Mouse (Mus musculus) stomach, embryonic 16.5 days (tissue): ENCODE measurements around the gene Ccdc84. TPM values are rescaled to one million over a fixed set of nuclear protein-coding genes. Genes with fewer than 3 reads are reported as not detected.
"Not testable (repeated sequence)": the region's sequence is repeated elsewhere in the genome, so short reads cannot be mapped to it uniquely, and the experiment has no call there.

Source experiments
- ATAC-seq: fragments of 200-750 bp; cut with Nextera tagmentation; 2 replicates; pipeline ENCODE4 v1.8.0; 2017; ENCODE audit warnings: moderate number of reproducible peaks, moderate TSS enrichment; ENCODE audit not compliant: insufficient read depth, low FRiP score
- H3K27ac ChIP-seq: fragments of 300-500 bp; sonication (generic); 2 replicates; pipeline ENCODE4 v1.5.1; 2014; ENCODE audit warnings: low read length
- H3K27me3 ChIP-seq: fragments of 300-500 bp; sonication (generic); 2 replicates; pipeline ENCODE4 v1.6.1; 2014; ENCODE audit warnings: low read length, control low read depth, mixed read lengths; ENCODE audit not compliant: control insufficient read depth, insufficient read depth
- H3K36me3 ChIP-seq: fragments of 300-500 bp; sonication (generic); 2 replicates; pipeline ENCODE4 v1.6.1; 2014; ENCODE audit warnings: low read length; ENCODE audit not compliant: control insufficient read depth, insufficient read depth
- H3K4me1 ChIP-seq: fragments of 300-500 bp; sonication (generic); 2 replicates; pipeline ENCODE4 v1.6.1; 2014; ENCODE audit warnings: low read length, control low read depth, mixed read lengths; ENCODE audit not compliant: control insufficient read depth, insufficient read depth
- H3K4me2 ChIP-seq: fragments of 300-500 bp; sonication (generic); 2 replicates; pipeline ENCODE4 v1.6.1; 2014; ENCODE audit warnings: low read depth, low read length, mixed read lengths
- H3K4me3 ChIP-seq: fragments of 300-500 bp; sonication (generic); replicated peaks from 2 replicates; pipeline ENCODE4 v1.5.1; 2014; ENCODE audit warnings: mild to moderate bottlenecking, low read length
- H3K9ac ChIP-seq: fragments of 300-500 bp; sonication (generic); 2 replicates; pipeline ENCODE4 v1.6.1; 2014; ENCODE audit warnings: low read length
- H3K9me3 ChIP-seq: fragments of 300-500 bp; sonication (generic); replicated peaks from 2 replicates; pipeline ENCODE4 v1.6.1; 2016; ENCODE audit warnings: low read length, control low read depth; ENCODE audit not compliant: control insufficient read depth
- WGBS: fragments of 180-500 bp; shearing (Covaris S2); extraction: QIAGEN DNeasy Blood & Tissue Kit; methylation state at CpG from one replicate; pipeline ENCODE4 v1.1.7; 2014; 5-methylcytosine and 5-hydroxymethylcytosine counted together
- polyA plus RNA-seq: library from polyadenylated mRNA; unstranded; fragments of >200 nt; fragmentation: Nextera tagmentation; extraction: Ambion mirVana; gene quantifications from 2 replicates; pipeline ENCODE4 v1.2.1, GENCODE M21; 2015

Gene Ccdc84
- polyA plus RNA-seq, 1 experiment from 2014 or later = 27.6 TPM

GRCm38 (mm10) chr9:44435747-44436146, 17.4 kb upstream of the Ccdc84 start:
- no peak for ATAC-seq
- 77% methylated on average over 6 of the region's 6 CpGs for WGBS
- Histone ChIP-seq H3K27ac (no peak overlapping the region), H3K9me3 (no peaks in the 10 kb centered on the region), H3K4me1 (no peaks in the 10 kb centered on the region), H3K4me3 (no peak overlapping the region), H3K36me3 (no peaks in the 10 kb centered on the region), H3K27me3 (no peaks in the 10 kb centered on the region), H3K4me2 (no peak overlapping the region), H3K9ac (no peak overlapping the region)

- H3K4me2 ChIP-seq = no peak overlapping the region
- H3K4me3 ChIP-seq = no peak overlapping the region
- H3K27me3 ChIP-seq = no peaks in the 10 kb centered on the region
- ATAC-seq = no peak
- H3K4me1 ChIP-seq = no peaks in the 10 kb centered on the region
- no peaks in the 10 kb centered on the region for H3K36me3 ChIP-seq
- H3K9ac ChIP-seq = no peak overlapping the region
- no peaks in the 10 kb centered on the region for H3K9me3 ChIP-seq
- H3K27ac ChIP-seq = no peak overlapping the region
- 42% methylated on average over 5 of the region's 5 CpGs for WGBS
Observed at GRCm38 (mm10) chr9:44432577-44433185, 14.3 kb upstream of the Ccdc84 start.

- no peaks in the 10 kb centered on the region for H3K4me1 ChIP-seq
- H3K9me3 ChIP-seq = 0 out of 2 replicates have a peak, but pooled peaks cover 3% of the 10 kb centered on the region
- H3K4me3 ChIP-seq = no peak overlapping the region
- no peaks in the 10 kb centered on the region for H3K27me3 ChIP-seq
- H3K27ac ChIP-seq = no peak overlapping the region
- H3K4me2 ChIP-seq = no peak overlapping the region
- ATAC-seq = no peak
- WGBS = 82% methylated on average over 4 of the region's 4 CpGs
- no peak overlapping the region for H3K9ac ChIP-seq
- no peaks in the 10 kb centered on the region for H3K36me3 ChIP-seq
Observed at GRCm38 (mm10) chr9:44423576-44423975, 5.2 kb upstream of the Ccdc84 start.

GRCm38 (mm10) chr9:44420280-44420898, 2.0 kb upstream of the Ccdc84 start:
- H3K4me3 ChIP-seq = no peak overlapping the region
- H3K9me3 ChIP-seq = 0 out of 2 replicates have a peak, but pooled peaks cover 3% of the 10 kb centered on the region
- H3K27me3 ChIP-seq = no peaks in the 10 kb centered on the region
- H3K9ac ChIP-seq = no peak overlapping the region
- H3K4me2 ChIP-seq = no peak overlapping the region
- no peaks in the 10 kb centered on the region for H3K36me3 ChIP-seq
- 69% methylated on average over 5 of the region's 5 CpGs for WGBS
- ATAC-seq = no peak
- no peak overlapping the region for H3K27ac ChIP-seq
- H3K4me1 ChIP-seq = 0 out of 2 replicates have a peak, but pooled peaks cover 7% of the 10 kb centered on the region

GRCm38 (mm10) chr9:44419730-44420129, 1.4 kb upstream of the Ccdc84 start:
- WGBS = 94% methylated on average over 9 of the region's 9 CpGs
- H3K9ac ChIP-seq, H3K4me3 ChIP-seq, H3K27ac ChIP-seq, ATAC-seq, H3K9me3 ChIP-seq, H3K27me3 ChIP-seq, H3K4me2 ChIP-seq, H3K36me3 ChIP-seq, H3K4me1 ChIP-seq: not testable (repeated sequence)

- under 1% methylated on average over 38 of the region's 38 CpGs for WGBS
- ATAC-seq = peak; percentile 96
Observed at GRCm38 (mm10) chr9:44417892-44418363, 441 bp downstream of the Ccdc84 start.

GRCm38 (mm10) chr9:44417156-44417891, 1.0 kb downstream of the Ccdc84 start:
- H3K9me3 ChIP-seq = 0 out of 2 replicates have a peak, but pooled peaks cover 3% of the 10 kb centered on the region
- H3K36me3 ChIP-seq = peaks cover 6% of the 10 kb centered on the region; the same call in 1 of the 2 replicates
- 0 out of 2 replicates have a peak, but pooled peaks cover 7% of the 10 kb centered on the region for H3K4me1 ChIP-seq
- peak overlapping the region; percentile 91 for H3K4me2 ChIP-seq
- peak; percentile 72 for ATAC-seq
- H3K27me3 ChIP-seq = no peaks in the 10 kb centered on the region
- peak overlapping the region; percentile 82 for H3K9ac ChIP-seq
- H3K4me3 ChIP-seq = peak overlapping the region; percentile 77
- WGBS = 8% methylated on average over 26 of the region's 26 CpGs
- H3K27ac ChIP-seq = peak overlapping the region; percentile 43

More at GRCm38 (mm10) chr9:44417892-44418363, 441 bp downstream of the Ccdc84 start:
- H3K27ac ChIP-seq = peak overlapping the region; percentile 66
- peak overlapping the region; percentile 77 for H3K4me3 ChIP-seq
- 0 out of 2 replicates have a peak, but pooled peaks cover 3% of the 10 kb centered on the region for H3K9me3 ChIP-seq
- H3K4me1 ChIP-seq = 0 out of 2 replicates have a peak, but pooled peaks cover 7% of the 10 kb centered on the region
- H3K27me3 ChIP-seq = no peaks in the 10 kb centered on the region
- peak overlapping the region; percentile 91 for H3K4me2 ChIP-seq
- H3K36me3 ChIP-seq = peaks cover 4% of the 10 kb centered on the region; the same call in 1 of the 2 replicates
- peak overlapping the region; percentile 82 for H3K9ac ChIP-seq

- H3K4me3 ChIP-seq = no peak overlapping the region
- no peaks in the 10 kb centered on the region for H3K9me3 ChIP-seq
- H3K27ac ChIP-seq = no peak overlapping the region
- peaks cover 7% of the 10 kb centered on the region; the same call in 1 of the 2 replicates for H3K4me1 ChIP-seq
- WGBS = 76% methylated on average over 2 of the region's 2 CpGs
- no peaks in the 10 kb centered on the region for H3K27me3 ChIP-seq
- H3K4me2 ChIP-seq = no peak overlapping the region
- ATAC-seq = no peak
- H3K9ac ChIP-seq = no peak overlapping the region
- peaks cover 30% of the 10 kb centered on the region for H3K36me3 ChIP-seq
Observed at GRCm38 (mm10) chr9:44412781-44413180, 5.6 kb downstream of the Ccdc84 start.

GRCm38 (mm10) chr9:44412306-44412705, 6.1 kb downstream of the Ccdc84 start:
- Histone ChIP-seq H3K9ac (no peak overlapping the region), H3K27me3 (no peaks in the 10 kb centered on the region), H3K4me2 (no peak overlapping the region), H3K36me3 (peaks cover 30% of the 10 kb centered on the region), H3K4me1 (peaks cover 7% of the 10 kb centered on the region; the same call in 1 of the 2 replicates), H3K4me3 (no peak overlapping the region), H3K9me3 (no peaks in the 10 kb centered on the region), H3K27ac (no peak overlapping the region)
- WGBS = 75% methylated on average over 4 of the region's 4 CpGs
- no peak for ATAC-seq
